Mouse (Mus musculus): ENCODE results near the gene Vmn1r231. TPM values are rescaled to one million over a fixed set of nuclear protein-coding genes. Genes with fewer than 3 reads are reported as not detected.
A peak's percentile ranks its signal among the peaks of the same experiment; 100 is the strongest.

Gene Vmn1r231
- polyA plus RNA-seq (2017; shearing (Covaris generic)): under 1 TPM in 1 of 2 experiments, not detected in 1; 0.21 TPM

DNA sequence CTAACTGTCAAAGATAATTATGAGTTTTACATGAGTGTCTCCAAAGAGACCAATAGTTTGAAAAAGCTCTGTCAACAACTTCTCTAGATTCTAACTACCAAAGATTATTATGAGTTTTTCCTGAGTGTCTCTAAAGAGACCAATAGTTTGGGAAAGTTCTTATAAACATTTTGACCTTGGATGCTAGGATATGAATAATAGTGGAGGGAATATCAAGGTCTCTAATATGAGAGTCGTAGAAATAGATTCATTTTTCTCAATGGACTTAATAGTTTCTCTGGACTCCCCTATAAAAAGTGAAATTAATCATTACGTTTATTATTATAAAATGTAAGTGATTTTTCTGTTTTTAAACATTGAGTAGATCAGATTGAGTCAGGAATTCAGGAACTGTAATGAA, at the start of gene Vmn1r231:
TSS of gene Vmn1r231 (minus strand) at position 101 of the 400 bp plus-strand sequence.
- ATAC-seq: no peak

DNA sequence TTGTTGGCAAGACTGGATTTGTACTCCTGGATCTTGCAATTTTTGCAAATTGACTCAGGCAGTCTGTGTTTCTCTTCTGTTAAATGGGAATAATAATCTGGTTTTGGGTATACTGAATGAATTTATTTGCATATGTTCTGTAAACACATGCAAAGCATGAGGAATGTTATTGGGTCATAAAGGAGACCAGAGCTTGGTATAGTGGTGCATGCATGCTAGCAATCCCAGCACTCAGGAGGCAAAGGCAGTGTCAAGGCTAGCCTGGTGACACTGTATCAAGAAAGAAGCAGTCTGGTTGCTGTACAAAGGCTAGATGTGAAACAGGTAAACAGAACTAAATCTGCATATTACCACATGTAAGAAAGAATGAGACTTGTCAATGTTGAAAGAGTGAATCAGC, 41.7 kb upstream of the Vmn1r231 start:
- ATAC-seq: no peak

DNA sequence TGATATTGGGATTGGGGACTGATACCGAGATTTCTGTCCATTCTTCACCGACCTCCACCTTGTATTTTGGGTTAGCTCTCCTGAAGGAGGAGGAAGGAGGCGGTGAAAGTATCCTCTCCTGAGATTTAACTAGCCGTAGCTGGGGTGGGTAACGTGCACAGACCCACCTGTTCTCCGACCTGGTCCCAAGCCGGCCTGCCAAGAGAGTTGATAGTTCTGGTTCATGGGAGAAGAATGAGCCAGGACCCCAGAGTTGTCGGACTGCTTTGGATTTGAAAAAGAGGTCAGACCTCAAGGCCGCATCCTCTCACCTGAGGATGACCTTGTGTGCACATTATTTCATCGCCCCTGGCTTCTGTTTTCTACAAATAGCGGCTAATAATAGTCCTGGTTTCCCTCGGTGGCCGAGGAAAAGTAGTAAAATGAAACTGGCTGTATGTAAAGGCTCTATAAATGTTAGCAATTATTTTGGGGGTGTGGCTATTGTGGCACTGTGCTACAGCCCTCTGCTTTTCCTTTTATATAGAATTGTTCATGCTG, 41.2 kb upstream of the Vmn1r231 start:
- no peak for ATAC-seq

DNA sequence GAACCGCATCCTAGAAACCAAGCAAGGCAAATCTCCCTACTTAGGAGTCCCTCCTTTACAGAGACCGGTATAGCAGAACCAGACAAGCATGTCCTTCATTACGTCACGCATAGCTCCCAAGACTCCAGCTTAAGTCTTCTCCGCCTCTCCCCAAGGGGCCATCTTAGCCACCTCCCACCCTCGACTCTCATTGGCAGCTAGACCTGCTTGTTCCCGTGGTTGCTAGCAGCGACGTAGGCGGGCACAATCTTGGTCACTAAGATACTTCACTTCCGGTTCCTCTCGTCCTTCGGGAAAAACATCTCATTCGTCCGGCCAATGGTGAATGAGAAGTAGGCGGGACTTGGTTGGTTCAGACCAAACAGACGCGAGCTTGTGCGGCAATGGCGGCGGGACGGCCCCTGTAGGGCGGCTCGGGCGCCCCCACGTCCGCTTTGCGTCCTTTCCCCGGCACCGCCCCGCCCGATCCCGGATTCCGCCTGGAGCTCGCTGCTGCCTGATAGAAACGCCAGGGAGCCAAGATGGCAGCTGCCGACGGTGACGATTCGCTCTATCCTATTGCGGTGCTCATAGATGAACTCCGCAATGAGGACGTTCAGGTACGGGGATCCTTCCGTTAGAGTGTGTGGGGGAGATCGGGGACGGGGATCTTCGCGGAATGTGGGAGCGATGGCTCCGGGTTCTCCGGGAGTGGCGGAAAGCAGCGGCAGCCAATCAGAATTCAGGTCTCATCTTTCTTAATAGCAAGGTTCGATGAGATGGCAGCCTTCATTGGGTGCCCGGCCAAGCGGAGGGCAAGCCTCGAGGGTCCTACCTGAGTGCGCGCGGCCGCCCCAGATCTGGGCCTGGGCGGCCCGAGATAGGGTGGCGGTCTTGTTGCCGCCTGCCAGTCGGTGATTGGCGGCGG, 40.3 kb upstream of the Vmn1r231 start, which contains the start of gene Ppp2r1a:
TSS of gene Ppp2r1a (plus strand) at position 327 of the 907 bp plus-strand sequence.
- peak; percentile 93 for ATAC-seq

DNA sequence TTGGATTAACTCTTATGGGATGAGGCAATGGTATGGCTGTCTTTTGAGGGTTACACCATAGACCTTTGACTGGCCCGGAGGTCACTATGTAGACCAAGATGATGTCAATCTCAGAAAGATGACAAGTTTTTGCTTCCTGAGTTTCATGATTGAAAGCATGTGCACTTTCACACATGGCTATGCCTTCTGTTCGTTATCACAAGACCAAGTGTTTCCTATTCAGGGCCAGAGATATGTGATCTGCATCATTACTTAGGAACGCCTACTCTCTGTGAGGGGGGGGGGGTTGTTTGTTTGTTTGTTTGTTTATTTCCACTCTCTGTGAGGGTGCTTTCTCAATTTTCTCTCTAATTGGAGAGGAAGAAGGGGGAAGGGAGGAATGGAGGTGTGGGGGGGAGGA, 39.3 kb upstream of the Vmn1r231 start:
- no peak for ATAC-seq

DNA sequence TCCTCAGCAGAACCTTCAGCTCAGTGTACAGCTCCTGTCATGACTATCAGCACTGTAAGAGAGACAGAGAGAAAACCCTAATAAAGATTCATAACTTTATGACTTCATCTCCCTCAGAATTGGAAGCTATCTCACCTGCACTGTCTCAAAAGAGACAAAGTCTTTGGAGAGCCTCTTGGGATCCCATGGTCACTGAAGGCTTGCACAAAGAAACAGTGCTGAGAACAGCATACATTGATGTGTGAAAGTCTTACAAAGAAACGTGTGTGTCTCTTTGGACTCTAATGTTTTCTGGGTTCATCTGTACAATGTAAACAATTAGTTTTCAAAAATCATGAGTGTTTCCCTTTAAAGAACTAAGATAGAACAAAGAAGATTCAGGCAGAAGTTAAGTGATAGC, 14.7 kb upstream of the Vmn1r231 start, which contains the start of gene Vmn1r232:
TSS of gene Vmn1r232 (minus strand) at position 101 of the 400 bp plus-strand sequence.
- ATAC-seq: no peak

DNA sequence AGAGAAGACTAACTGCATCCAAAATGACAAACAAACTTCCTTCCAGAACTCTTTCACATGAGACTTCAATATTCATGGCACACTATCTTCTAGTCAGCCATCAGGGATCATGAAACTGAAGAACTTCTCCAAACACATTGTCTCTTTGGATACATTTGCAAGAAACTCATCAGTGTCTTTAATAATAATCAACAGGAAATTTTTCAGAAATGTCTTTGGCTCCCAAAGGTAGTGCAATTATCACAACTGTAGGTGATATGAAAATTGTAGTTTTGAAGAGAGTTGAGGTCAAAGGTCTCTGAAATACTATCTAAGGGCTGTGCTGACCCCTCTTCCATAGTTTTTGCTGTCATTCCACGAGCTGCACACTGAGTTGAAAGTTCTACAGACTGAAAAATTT, 64.7 kb downstream of the Vmn1r231 start, which contains the start of gene Vmn1r230:
TSS of gene Vmn1r230 (plus strand) at position 301 of the 400 bp plus-strand sequence.
- ATAC-seq: no peak

Other genes starting within 250 kb of the Vmn1r231 start
- not detected for gene Vmn1r226, start 222.2 kb downstream of the Vmn1r231 start, polyA plus RNA-seq (2017; shearing (Covaris generic))
- not detected for gene Vmn1r227, start 175.2 kb downstream of the Vmn1r231 start, polyA plus RNA-seq (2017; shearing (Covaris generic))
- under 1 TPM in 1 of 2 experiments, not detected in 1; 0.17 TPM for gene Vmn1r228, start 118.9 kb downstream of the Vmn1r231 start, polyA plus RNA-seq (2017; shearing (Covaris generic))
- under 1 TPM in 1 of 2 experiments, not detected in 1; 0.05 TPM for gene Vmn1r229, start 93.5 kb downstream of the Vmn1r231 start, polyA plus RNA-seq (2017; shearing (Covaris generic))
- not detected for gene Vmn1r230, start 64.6 kb downstream of the Vmn1r231 start, polyA plus RNA-seq (2017; shearing (Covaris generic))
- gene Vmn1r232, start 14.6 kb upstream of the Vmn1r231 start, polyA plus RNA-seq (2017; shearing (Covaris generic)): not detected
- 100 to 1,000 TPM; 182 to 225 TPM for gene Ppp2r1a, start 40.2 kb upstream of the Vmn1r231 start, polyA plus RNA-seq (2017; shearing (Covaris generic))
- gene Vmn1r233, start 91.4 kb upstream of the Vmn1r231 start, polyA plus RNA-seq (2017; shearing (Covaris generic)): not detected
- gene Zfp160, start 103.8 kb upstream of the Vmn1r231 start, polyA plus RNA-seq (2017; shearing (Covaris generic)): 10 to 100 TPM; 22.6 to 25.1 TPM